Mouse (Mus musculus) forebrain, embryonic 11.5 days (tissue): ENCODE results near the gene Tmem243. TPM values are rescaled to one million over a fixed set of nuclear protein-coding genes. Genes with fewer than 3 reads are reported as not detected.
"Not testable (repeated sequence)": the region's sequence is repeated elsewhere in the genome, so short reads cannot be mapped to it uniquely, and the experiment has no call there.

Experiments
- ATAC-seq: fragments of 200-750 bp; cut with Nextera tagmentation; replicated peaks from 2 replicates; pipeline ENCODE4 v1.8.0; 2017; ENCODE audit warnings: moderate TSS enrichment; ENCODE audit not compliant: low FRiP score
- DNase-seq: peaks from one replicate; pipeline ENCODE4 v3.0.0-alpha.2; 2017; ENCODE audit warnings: low spot score
- H3K27ac ChIP-seq: fragments of 300-500 bp; sonication (generic); 2 replicates; pipeline ENCODE4 v1.5.1; 2014; ENCODE audit warnings: low read depth, low read length
- H3K27me3 ChIP-seq: fragments of 300-500 bp; sonication (generic); 2 replicates; pipeline ENCODE4 v1.6.1; 2014; ENCODE audit warnings: mild to moderate bottlenecking, low read length, mixed read lengths; ENCODE audit not compliant: control insufficient read depth, insufficient read depth
- H3K36me3 ChIP-seq: fragments of 300-500 bp; sonication (generic); 2 replicates; pipeline ENCODE4 v1.6.1; 2014; ENCODE audit warnings: mild to moderate bottlenecking, low read length, moderate library complexity, mixed read lengths; ENCODE audit not compliant: control insufficient read depth, insufficient read depth
- H3K4me1 ChIP-seq: fragments of 300-500 bp; sonication (generic); replicated peaks from 2 replicates; pipeline ENCODE4 v1.6.1; 2014; ENCODE audit warnings: low read length, mixed read lengths; ENCODE audit not compliant: control insufficient read depth, insufficient read depth
- H3K4me2 ChIP-seq: fragments of 300-500 bp; sonication (generic); 2 replicates; pipeline ENCODE4 v1.6.1; 2014; ENCODE audit warnings: low read depth, mild to moderate bottlenecking, low read length, moderate library complexity, mixed read lengths; ENCODE audit not compliant: severe bottlenecking
- H3K4me3 ChIP-seq: fragments of 300-500 bp; sonication (generic); 2 replicates; pipeline ENCODE4 v1.5.1; 2014; ENCODE audit warnings: low read depth, low read length
- H3K9ac ChIP-seq: fragments of 300-500 bp; sonication (generic); 2 replicates; pipeline ENCODE4 v1.6.1; 2014; ENCODE audit warnings: low read length
- H3K9me3 ChIP-seq: fragments of 300-500 bp; sonication (generic); 2 replicates; pipeline ENCODE4 v1.6.1; 2016; ENCODE audit warnings: low read length, mixed read lengths; ENCODE audit not compliant: control insufficient read depth
- WGBS: fragments of 180-500 bp; shearing (Covaris S2); extraction: QIAGEN DNeasy Blood & Tissue Kit; methylation state at CpG from one replicate; pipeline ENCODE4 v1.1.7; 2014; 5-methylcytosine and 5-hydroxymethylcytosine counted together
- polyA plus RNA-seq: library from polyadenylated mRNA; unstranded; fragments of >200 nt; fragmentation: Nextera tagmentation; extraction: Ambion mirVana; gene quantifications from 2 replicates; pipeline ENCODE4 v1.2.1, GENCODE M21; 2014

Tmem243 gene
- polyA plus RNA-seq, 1 experiment from 2014 or later = 32.1 TPM

DNA sequence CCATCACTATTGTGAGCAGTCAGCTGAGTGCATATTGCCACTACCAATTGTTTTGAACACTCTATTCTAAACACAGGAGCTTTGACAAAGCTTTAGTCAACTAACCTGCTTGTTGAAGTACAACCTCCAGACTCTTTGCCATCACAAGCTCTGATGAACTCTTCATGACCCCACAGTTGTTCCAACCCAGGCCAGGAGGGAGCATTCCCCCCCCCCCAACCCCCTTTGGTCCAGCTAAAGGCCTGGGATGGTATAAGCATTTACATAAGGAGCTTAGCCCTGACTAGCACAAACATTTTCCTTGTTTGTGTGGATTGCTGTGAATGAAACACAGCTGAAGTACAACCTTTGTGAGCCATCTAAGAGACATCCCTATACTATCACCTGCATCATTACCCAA, 56.3 kb downstream of the Tmem243 start:
- H3K4me1 ChIP-seq = no peaks in the 10 kb centered on the region
- no peak overlapping the region for H3K4me3 ChIP-seq
- H3K27me3 ChIP-seq = no peaks in the 10 kb centered on the region
- H3K9ac ChIP-seq = no peak overlapping the region
- H3K4me2 ChIP-seq = no peak overlapping the region
- no peak for DNase-seq
- no peaks in the 10 kb centered on the region for H3K36me3 ChIP-seq
- H3K27ac ChIP-seq = no peak overlapping the region
- ATAC-seq = no peak
- no peaks in the 10 kb centered on the region for H3K9me3 ChIP-seq

DNA sequence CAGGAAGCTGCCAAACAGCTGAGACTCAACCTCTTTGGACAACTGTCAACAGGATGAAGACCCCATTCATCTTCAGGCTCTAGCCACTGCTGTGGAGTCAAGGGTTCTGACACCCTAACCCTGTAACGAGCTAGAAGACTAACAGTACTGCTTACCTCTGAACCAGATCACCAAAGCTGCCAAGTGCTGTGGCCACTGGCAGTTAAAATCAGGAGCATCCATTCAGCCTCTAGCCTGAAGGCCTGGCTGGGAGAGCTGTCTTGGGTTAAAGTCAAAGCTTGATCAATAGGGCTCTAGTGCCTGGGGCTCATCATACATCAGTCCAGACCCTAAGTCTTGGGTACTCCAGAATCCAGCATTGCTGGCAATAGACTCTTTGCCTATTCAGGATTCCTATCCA, 56.9 kb downstream of the Tmem243 start:
- Histone ChIP-seq H3K36me3 (no peaks in the 10 kb centered on the region), H3K27me3 (no peaks in the 10 kb centered on the region), H3K4me3 (no peak overlapping the region), H3K4me2 (no peak overlapping the region), H3K9ac (no peak overlapping the region), H3K27ac (no peak overlapping the region), H3K4me1 (0 out of 2 replicates have a peak, but pooled peaks cover under 1% of the 10 kb centered on the region), H3K9me3 (no peaks in the 10 kb centered on the region)
- ATAC-seq (no peak), DNase-seq (no peak)
- 79% methylated on average over 1 of the region's 1 CpGs for WGBS

GRCm38 (mm10) chr5:9160831-9161455, 60.5 kb downstream of the Tmem243 start:
- no peaks in the 10 kb centered on the region for H3K9me3 ChIP-seq

GRCm38 (mm10) chr5:9161456-9162041, 61.1 kb downstream of the Tmem243 start, which contains the start of gene Dmtf1:
Gene Dmtf1, minus strand, starts transcription at chr5:9161776.
- Histone ChIP-seq H3K36me3 (no peaks in the 10 kb centered on the region), H3K9me3 (no peaks in the 10 kb centered on the region), H3K4me1 (0 out of 2 replicates have a peak, but pooled peaks cover 2% of the 10 kb centered on the region), H3K27me3 (no peaks in the 10 kb centered on the region), H3K27ac (peak within 1 kb of the TSS; percentile 99), H3K4me3 (peak within 1 kb of the TSS; percentile 96), H3K4me2 (peak within 1 kb of the TSS; percentile 67), H3K9ac (peak within 1 kb of the TSS; percentile 94)
- ATAC-seq (peak; percentile 95), DNase-seq (peak; percentile 98)
- WGBS = under 1% methylated on average over 56 of the region's 64 CpGs

More at GRCm38 (mm10) chr5:9160831-9161455, 60.5 kb downstream of the Tmem243 start:
- no peaks in the 10 kb centered on the region for H3K36me3 ChIP-seq
- H3K4me1 ChIP-seq = 0 out of 2 replicates have a peak, but pooled peaks cover 2% of the 10 kb centered on the region
- H3K9ac ChIP-seq = peak overlapping the region; percentile 94
- no peaks in the 10 kb centered on the region for H3K27me3 ChIP-seq
- under 1% methylated on average over 51 of the region's 55 CpGs for WGBS
- peak overlapping the region; percentile 99 for H3K27ac ChIP-seq
- H3K4me3 ChIP-seq = peak overlapping the region; percentile 96
- peak; percentile 85 for DNase-seq
- ATAC-seq = peak; percentile 82
- H3K4me2 ChIP-seq = peak overlapping the region; percentile 63

DNA sequence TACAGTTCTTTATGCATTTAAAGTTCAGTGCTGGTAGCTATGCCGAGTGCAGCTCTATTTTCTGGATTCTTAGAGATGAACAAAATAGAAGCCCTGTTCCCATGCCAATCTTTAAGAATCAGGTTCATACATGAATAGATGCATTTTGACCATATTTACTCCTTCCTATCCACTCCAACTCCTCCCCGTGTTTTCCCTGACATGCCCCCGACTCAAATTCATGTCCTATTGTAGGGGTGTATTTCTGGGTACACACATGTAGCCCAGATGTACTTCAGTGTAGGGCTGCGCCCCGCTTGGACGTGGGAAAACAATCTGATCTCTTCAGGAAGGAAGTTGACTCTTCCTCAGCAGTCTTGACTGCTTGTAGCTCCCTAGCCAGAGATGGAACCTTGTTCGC, 61.6 kb downstream of the Tmem243 start:
- ATAC-seq (peak; percentile 16), DNase-seq (peak; percentile 52)
- WGBS = 20% methylated on average over 7 of the region's 7 CpGs
- H3K4me1 ChIP-seq = 0 out of 2 replicates have a peak, but pooled peaks cover 2% of the 10 kb centered on the region
- peak overlapping the region; percentile 19; the same call in 1 of the 2 replicates for H3K27ac ChIP-seq
- no peaks in the 10 kb centered on the region for H3K9me3 ChIP-seq
- H3K27me3 ChIP-seq = no peaks in the 10 kb centered on the region
- peak overlapping the region; percentile 94 for H3K9ac ChIP-seq
- no peaks in the 10 kb centered on the region for H3K36me3 ChIP-seq
- H3K4me2 ChIP-seq = peak overlapping the region; percentile 67
- peak overlapping the region; percentile 96 for H3K4me3 ChIP-seq

- no peak overlapping the region for H3K4me2 ChIP-seq
- no peak overlapping the region for H3K27ac ChIP-seq
- DNase-seq = no peak
- H3K36me3 ChIP-seq = no peaks in the 10 kb centered on the region
- H3K9ac ChIP-seq = no peak overlapping the region
- no peak for ATAC-seq
- H3K9me3 ChIP-seq = no peaks in the 10 kb centered on the region
- H3K4me1 ChIP-seq = 0 out of 2 replicates have a peak, but pooled peaks cover 2% of the 10 kb centered on the region
- H3K4me3 ChIP-seq = no peak overlapping the region
- WGBS = 87% methylated on average over 3 of the region's 3 CpGs
- no peaks in the 10 kb centered on the region for H3K27me3 ChIP-seq
Observed at GRCm38 (mm10) chr5:9163411-9163810, 62.9 kb downstream of the Tmem243 start.

GRCm38 (mm10) chr5:9165151-9165550, 64.7 kb downstream of the Tmem243 start:
- not testable (repeated sequence) for ATAC-seq, H3K9ac ChIP-seq, DNase-seq, H3K4me3 ChIP-seq, H3K27ac ChIP-seq, H3K4me1 ChIP-seq, H3K9me3 ChIP-seq, H3K27me3 ChIP-seq, H3K36me3 ChIP-seq, H3K4me2 ChIP-seq
- 80% methylated on average over 10 of the region's 10 CpGs for WGBS

GRCm38 (mm10) chr5:9166366-9166765, 65.9 kb downstream of the Tmem243 start:
- no peak overlapping the region for H3K4me2 ChIP-seq
- no peaks in the 10 kb centered on the region for H3K36me3 ChIP-seq
- H3K9ac ChIP-seq = no peak overlapping the region
- H3K4me3 ChIP-seq = no peak overlapping the region
- H3K9me3 ChIP-seq = no peaks in the 10 kb centered on the region
- WGBS = 84% methylated on average over 8 of the region's 8 CpGs
- H3K4me1 ChIP-seq = 0 out of 2 replicates have a peak, but pooled peaks cover 2% of the 10 kb centered on the region
- H3K27me3 ChIP-seq = no peaks in the 10 kb centered on the region
- no peak for ATAC-seq
- no peak for DNase-seq
- H3K27ac ChIP-seq = no peak overlapping the region
